Mouse (Mus musculus) spleen, adult 2 months (tissue): ENCODE measurements around the gene Mink1. TPM values are rescaled to one million over a fixed set of nuclear protein-coding genes. Genes with fewer than 3 reads are reported as not detected.

Experiments used
- DNase-seq, 2 experiments: peaks; one replicate each; pipeline versions ENCODE4 v3.0.0 to v3.0.0-alpha.2; 2012 to 2021; ENCODE audit warnings: low spot score in 2 of 2, low read depth in 1 of 2
- H3K27ac ChIP-seq: fragments of 200-500 bp; 2 replicates; pipeline ENCODE4 v1.5.1; 2012; ENCODE audit warnings: low read length, inconsistent platforms; ENCODE audit not compliant: insufficient read depth
- H3K27me3 ChIP-seq: fragments of 200-500 bp; 2 replicates; pipeline ENCODE4 v1.6.1; 2012; ENCODE audit warnings: mild to moderate bottlenecking, moderate library complexity, low read length, inconsistent platforms; ENCODE audit not compliant: control insufficient read depth, insufficient read depth
- H3K36me3 ChIP-seq: fragments of 200-500 bp; 2 replicates; pipeline ENCODE4 v1.6.1; 2012; ENCODE audit warnings: mild to moderate bottlenecking, low read length, inconsistent platforms; ENCODE audit not compliant: control insufficient read depth, insufficient read depth
- H3K4me1 ChIP-seq: fragments of 200-500 bp; 2 replicates; pipeline ENCODE4 v1.6.1; 2011; ENCODE audit warnings: inconsistent platforms; ENCODE audit not compliant: control insufficient read depth, insufficient read depth, insufficient read length
- H3K4me3 ChIP-seq: fragments of 200-500 bp; 2 replicates; pipeline ENCODE4 v1.5.1; 2011; ENCODE audit warnings: mild to moderate bottlenecking, inconsistent platforms; ENCODE audit not compliant: insufficient read depth, insufficient read length; ENCODE audit errors: extremely low read depth
- CTCF ChIP-seq: fragments of 200-500 bp; IDR thresholded peaks from 2 replicates; pipeline ENCODE4 v1.5.1; 2011; ENCODE audit warnings: mild to moderate bottlenecking, inconsistent platforms; ENCODE audit not compliant: insufficient read depth, insufficient read length, insufficient replicate concordance; ENCODE audit errors: extremely low read depth
- POLR2A ChIP-seq: fragments of 200-500 bp; IDR thresholded peaks from 2 replicates; pipeline ENCODE4 v1.6.1; 2011; ENCODE audit warnings: low read depth, low read length, inconsistent platforms
- WGBS: fragments of 180-500 bp; shearing (Covaris S2); methylation state at CpG from one replicate; pipeline ENCODE4 v1.1.7; 2018; 5-methylcytosine and 5-hydroxymethylcytosine counted together
- polyA plus RNA-seq: library from polyadenylated mRNA; depleted of rRNA; stranded (reverse); fragments of >200 nt; gene quantifications from 2 replicates; pipeline ENCODE4 v1.2.3, GENCODE M21; 2012

The Mink1 gene
- polyA plus RNA-seq, 1 experiment, result 74.8 TPM

GRCm38 (mm10) chr11:70647716-70648420 lies 85.2 kb downstream of the Mink1 start:
- peak in 1 of 2 experiments; percentile 55 for DNase-seq
- 3% methylated on average over 28 of the region's 28 CpGs for WGBS
- Histone ChIP-seq H3K27me3 (no peaks in the 10 kb centered on the region), H3K4me1 (peaks cover 20% of the 10 kb centered on the region; the same call in 1 of the 2 replicates), H3K27ac (peak overlapping the region; percentile 92), H3K4me3 (peak overlapping the region; percentile 80), H3K36me3 (peaks cover 44% of the 10 kb centered on the region)
- TF ChIP-seq POLR2A, result peak; percentile 43
- TF ChIP-seq CTCF, result no peak

GRCm38 (mm10) chr11:70648512-70648911 lies 85.8 kb downstream of the Mink1 start:
- H3K4me1 ChIP-seq, result peaks cover 20% of the 10 kb centered on the region; the same call in 1 of the 2 replicates
- H3K27ac ChIP-seq, result peak overlapping the region; percentile 92
- H3K27me3 ChIP-seq, result no peaks in the 10 kb centered on the region
- peak overlapping the region; percentile 80 for H3K4me3 ChIP-seq
- no peak for TF ChIP-seq POLR2A
- TF ChIP-seq CTCF, result no peak
- no peak for DNase-seq
- 3% methylated on average over 4 of the region's 4 CpGs for WGBS
- H3K36me3 ChIP-seq, result peaks cover 50% of the 10 kb centered on the region

- H3K4me1 ChIP-seq, result peaks cover 20% of the 10 kb centered on the region; the same call in 1 of the 2 replicates
- no peaks in the 10 kb centered on the region for H3K27me3 ChIP-seq
- no peak for TF ChIP-seq CTCF
- TF ChIP-seq POLR2A, result no peak
- H3K27ac ChIP-seq, result peak overlapping the region; percentile 57
- WGBS, result 69% methylated on average over 8 of the region's 8 CpGs
- no peak for DNase-seq
- H3K4me3 ChIP-seq, result peak overlapping the region; percentile 80; the same call in 1 of the 2 replicates
- H3K36me3 ChIP-seq, result peaks cover 53% of the 10 kb centered on the region
Observed at GRCm38 (mm10) chr11:70649185-70649734, 86.6 kb downstream of the Mink1 start.

GRCm38 (mm10) chr11:70650322-70651175 lies 87.9 kb downstream of the Mink1 start:
- 25% methylated on average over 12 of the region's 12 CpGs for WGBS
- peaks cover 20% of the 10 kb centered on the region; the same call in 1 of the 2 replicates for H3K4me1 ChIP-seq
- TF ChIP-seq POLR2A (no peak), CTCF (no peak)
- H3K36me3 ChIP-seq, result peaks cover 44% of the 10 kb centered on the region
- peak overlapping the region; percentile 92 for H3K27ac ChIP-seq
- peak overlapping the region; percentile 45 for H3K4me3 ChIP-seq
- H3K27me3 ChIP-seq, result no peaks in the 10 kb centered on the region
- DNase-seq, result peak; percentile 50 to 83

- whole genome bisulfite sequencing, result 15% methylated on average over 2 of the region's 2 CpGs
- Histone ChIP-seq H3K27ac (peak overlapping the region; percentile 92), H3K4me1 (peaks cover 19% of the 10 kb centered on the region; the same call in 1 of the 2 replicates), H3K27me3 (no peaks in the 10 kb centered on the region), H3K36me3 (peaks cover 44% of the 10 kb centered on the region), H3K4me3 (peak overlapping the region; percentile 34; the same call in 1 of the 2 replicates)
- TF ChIP-seq CTCF (no peak), POLR2A (no peak; the same call in 1 of the 2 replicates)
- DNase-seq, result no peak
Observed at GRCm38 (mm10) chr11:70651391-70651790, 88.7 kb downstream of the Mink1 start.

- TF ChIP-seq CTCF, result no peak
- no peak for TF ChIP-seq POLR2A
- Histone ChIP-seq H3K27ac (peak overlapping the region; percentile 100), H3K4me3 (peak overlapping the region; percentile 99), H3K27me3 (no peaks in the 10 kb centered on the region), H3K4me1 (peaks cover 26% of the 10 kb centered on the region; the same call in 1 of the 2 replicates), H3K36me3 (peaks cover 44% of the 10 kb centered on the region)
- WGBS, result 20% methylated on average over 12 of the region's 12 CpGs
- DNase-seq, result no peak
Observed at GRCm38 (mm10) chr11:70652029-70652883, 89.6 kb downstream of the Mink1 start.
